Mouse (Mus musculus) embryonic facial prominence, embryonic 10.5 days (tissue): Measurements from ENCODE around the gene Ston2. TPM values are rescaled to one million over a fixed set of nuclear protein-coding genes. Genes with fewer than 3 reads are reported as not detected.
A peak's percentile ranks its signal among the peaks of the same experiment; 100 is the strongest.

Experiments used
- DNase-seq: peaks from one replicate; pipeline ENCODE4 v3.0.0-alpha.2; 2017; ENCODE audit warnings: low spot score
- H3K27ac ChIP-seq: fragments of 300-500 bp; sonication (generic); replicated peaks from 2 replicates; pipeline ENCODE4 v1.5.1; 2016; ENCODE audit warnings: mild to moderate bottlenecking
- H3K27me3 ChIP-seq: fragments of 300-500 bp; sonication (generic); replicated peaks from 2 replicates; pipeline ENCODE4 v1.6.1; 2016; ENCODE audit warnings: low read depth, mild to moderate bottlenecking; ENCODE audit not compliant: poor library complexity, severe bottlenecking
- H3K36me3 ChIP-seq: fragments of 300-500 bp; sonication (generic); replicated peaks from 2 replicates; pipeline ENCODE4 v1.6.1; 2016; ENCODE audit warnings: mild to moderate bottlenecking, moderate library complexity
- H3K4me1 ChIP-seq: fragments of 300-500 bp; sonication (generic); 2 replicates; pipeline ENCODE4 v1.6.1; 2016
- H3K4me3 ChIP-seq: fragments of 300-500 bp; sonication (generic); 2 replicates; pipeline ENCODE4 v1.5.1; 2016; ENCODE audit warnings: mild to moderate bottlenecking, moderate library complexity
- H3K9me3 ChIP-seq: fragments of 300-500 bp; sonication (generic); 2 replicates; pipeline ENCODE4 v1.6.1; 2016; ENCODE audit warnings: mild to moderate bottlenecking
- WGBS: fragments of 180-500 bp; shearing (Covaris S2); methylation state at CpG from one replicate; pipeline ENCODE4 v1.1.7; 2016; 5-methylcytosine and 5-hydroxymethylcytosine counted together
- polyA plus RNA-seq: library from polyadenylated mRNA; unstranded; fragments of >200 nt; fragmentation: Nextera tagmentation; extraction: Ambion mirVana; gene quantifications from 2 replicates; pipeline ENCODE4 v1.2.1, GENCODE M21; 2016

Ston2 gene
- polyA plus RNA-seq, 1 experiment from 2014 or later, result 7.0 TPM

DNA sequence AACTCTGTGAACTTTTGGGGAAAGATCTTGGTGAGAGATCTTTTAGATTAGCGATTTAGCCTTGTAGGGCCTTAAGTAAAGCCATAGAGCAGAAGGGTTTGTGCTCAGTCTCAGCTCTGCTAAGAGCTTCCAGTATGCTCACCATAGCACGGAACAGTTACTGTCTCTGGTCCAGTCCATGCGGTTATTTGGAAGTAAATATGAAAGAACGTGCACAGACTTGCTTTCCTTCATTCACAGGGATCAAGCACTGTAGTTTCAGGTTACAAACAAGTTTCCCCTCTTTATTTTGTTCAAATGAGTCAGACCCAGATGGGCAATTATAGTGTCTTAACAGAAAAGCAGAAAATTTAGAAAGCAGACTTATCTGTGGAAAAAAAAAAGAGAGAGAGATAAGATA is 125.3 kb downstream of the Ston2 start:
- no peak for DNase-seq
- 69% methylated on average over 4 of the region's 4 CpGs for WGBS

GRCm38 (mm10) chr12:91660640-91661417 is 127.4 kb downstream of the Ston2 start:
- WGBS, result 94% methylated on average over 12 of the region's 12 CpGs
- H3K9me3 ChIP-seq, result no peaks in the 10 kb centered on the region
- no peak for DNase-seq
- no peaks in the 10 kb centered on the region for H3K36me3 ChIP-seq
- H3K4me1 ChIP-seq, result 0 out of 2 replicates have a peak, but pooled peaks cover 10% of the 10 kb centered on the region
- no peaks in the 10 kb centered on the region for H3K27me3 ChIP-seq
- no peak overlapping the region for H3K27ac ChIP-seq
- no peak overlapping the region for H3K4me3 ChIP-seq

More for the DNA sequence above, 125.3 kb downstream of the Ston2 start:
- Histone ChIP-seq H3K27me3 (no peaks in the 10 kb centered on the region), H3K9me3 (no peaks in the 10 kb centered on the region), H3K27ac (no peak overlapping the region; the same call in 1 of the 2 replicates), H3K4me3 (no peak overlapping the region), H3K4me1 (0 out of 2 replicates have a peak, but pooled peaks cover 10% of the 10 kb centered on the region), H3K36me3 (no peaks in the 10 kb centered on the region)

DNA sequence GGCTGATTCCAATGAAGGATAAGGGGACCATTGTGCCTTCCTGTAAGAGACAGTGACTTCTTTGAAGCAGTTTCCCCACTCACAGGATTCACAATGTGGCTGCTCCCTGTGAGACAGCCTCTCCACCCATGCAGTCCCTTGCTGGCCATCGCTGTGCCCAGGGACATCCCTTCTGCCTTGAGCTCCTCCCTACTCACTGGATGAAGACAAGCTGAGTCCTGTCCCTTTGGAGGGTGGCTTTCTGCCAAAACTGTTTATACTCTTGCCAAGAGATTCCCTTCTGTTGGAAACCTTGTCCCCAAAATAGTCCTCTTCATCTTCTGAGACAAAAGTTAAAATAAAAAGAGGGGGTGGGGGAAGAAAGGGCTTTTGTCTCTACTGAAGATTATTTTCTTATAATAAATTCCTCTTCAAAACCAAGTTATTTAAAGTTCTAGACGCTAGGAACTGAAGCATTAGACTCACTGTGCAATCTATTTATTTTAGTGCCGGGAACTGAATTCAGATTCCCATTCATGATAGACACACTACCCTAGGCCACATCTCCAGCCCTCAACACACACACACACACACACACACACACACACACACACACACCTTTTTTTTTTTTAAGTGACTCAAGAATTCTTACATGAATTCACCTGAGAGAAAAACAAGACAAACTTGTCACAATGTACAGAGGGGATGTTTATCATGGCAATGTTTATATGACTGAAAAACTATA is 133.6 kb downstream of the Ston2 start:
- H3K4me3 ChIP-seq, result no peak overlapping the region
- no peaks in the 10 kb centered on the region for H3K9me3 ChIP-seq
- no peaks in the 10 kb centered on the region for H3K36me3 ChIP-seq
- no peaks in the 10 kb centered on the region for H3K27me3 ChIP-seq
- WGBS, result 84% methylated on average over 3 of the region's 3 CpGs
- peaks cover 3% of the 10 kb centered on the region; the same call in 1 of the 2 replicates for H3K4me1 ChIP-seq
- no peak overlapping the region for H3K27ac ChIP-seq
- DNase-seq, result no peak

GRCm38 (mm10) chr12:91648426-91648825 is 139.8 kb downstream of the Ston2 start:
- WGBS, result 96% methylated on average over 17 of the region's 17 CpGs
- Histone ChIP-seq H3K36me3 (peaks cover 27% of the 10 kb centered on the region), H3K27ac (no peak overlapping the region), H3K4me3 (no peak overlapping the region), H3K9me3 (no peaks in the 10 kb centered on the region), H3K4me1 (no peaks in the 10 kb centered on the region), H3K27me3 (no peaks in the 10 kb centered on the region)
- no peak for DNase-seq

- H3K27ac ChIP-seq, result no peak overlapping the region
- WGBS, result 87% methylated on average over 6 of the region's 6 CpGs
- peaks cover 27% of the 10 kb centered on the region for H3K36me3 ChIP-seq
- H3K9me3 ChIP-seq, result no peaks in the 10 kb centered on the region
- H3K4me1 ChIP-seq, result peaks cover 18% of the 10 kb centered on the region
- no peak for DNase-seq
- no peaks in the 10 kb centered on the region for H3K27me3 ChIP-seq
- no peak overlapping the region for H3K4me3 ChIP-seq
These were observed 142.6 kb downstream of the Ston2 start for GRCm38 (mm10) chr12:91645361-91646123.

GRCm38 (mm10) chr12:91643221-91643620 is 145.0 kb downstream of the Ston2 start:
- DNase-seq, result no peak
- Histone ChIP-seq H3K4me3 (no peak overlapping the region), H3K9me3 (no peaks in the 10 kb centered on the region), H3K27me3 (no peaks in the 10 kb centered on the region), H3K4me1 (peaks cover 18% of the 10 kb centered on the region), H3K36me3 (peaks cover 30% of the 10 kb centered on the region), H3K27ac (no peak overlapping the region)
- 85% methylated on average over 7 of the region's 7 CpGs for WGBS

GRCm38 (mm10) chr12:91642426-91643093 is 145.6 kb downstream of the Ston2 start:
- no peak for DNase-seq
- no peak overlapping the region for H3K4me3 ChIP-seq
- no peak overlapping the region for H3K27ac ChIP-seq
- H3K9me3 ChIP-seq, result no peaks in the 10 kb centered on the region
- WGBS, result 84% methylated on average over 12 of the region's 12 CpGs
- no peaks in the 10 kb centered on the region for H3K27me3 ChIP-seq
- H3K36me3 ChIP-seq, result peaks cover 24% of the 10 kb centered on the region
- H3K4me1 ChIP-seq, result peaks cover 18% of the 10 kb centered on the region

GRCm38 (mm10) chr12:91641631-91642141 is 146.5 kb downstream of the Ston2 start:
- Histone ChIP-seq H3K36me3 (peaks cover 15% of the 10 kb centered on the region; the same call in 1 of the 2 replicates), H3K4me3 (peak overlapping the region; percentile 42), H3K27ac (peak overlapping the region; percentile 7; the same call in 1 of the 2 replicates), H3K27me3 (no peaks in the 10 kb centered on the region), H3K4me1 (peaks cover 18% of the 10 kb centered on the region), H3K9me3 (no peaks in the 10 kb centered on the region)
- peak; percentile 56 for DNase-seq
- 23% methylated on average over 13 of the region's 13 CpGs for WGBS

GRCm38 (mm10) chr12:91641133-91641532 is 147.1 kb downstream of the Ston2 start:
- Histone ChIP-seq H3K4me1 (peaks cover 18% of the 10 kb centered on the region), H3K4me3 (peak overlapping the region; percentile 42; the same call in 1 of the 2 replicates), H3K9me3 (no peaks in the 10 kb centered on the region), H3K36me3 (peaks cover 14% of the 10 kb centered on the region; the same call in 1 of the 2 replicates), H3K27me3 (no peaks in the 10 kb centered on the region), H3K27ac (no peak overlapping the region)
- no peak for DNase-seq
- WGBS, result 57% methylated on average over 7 of the region's 7 CpGs

- no peaks in the 10 kb centered on the region for H3K27me3 ChIP-seq
- no peak overlapping the region for H3K27ac ChIP-seq
- WGBS, result 60% methylated on average over 7 of the region's 7 CpGs
- no peak overlapping the region for H3K4me3 ChIP-seq
- H3K36me3 ChIP-seq, result peaks cover 11% of the 10 kb centered on the region; the same call in 1 of the 2 replicates
- H3K4me1 ChIP-seq, result peaks cover 18% of the 10 kb centered on the region
- no peaks in the 10 kb centered on the region for H3K9me3 ChIP-seq
- DNase-seq, result peak; percentile 43
These were observed 147.5 kb downstream of the Ston2 start for GRCm38 (mm10) chr12:91640712-91641111.

DNA sequence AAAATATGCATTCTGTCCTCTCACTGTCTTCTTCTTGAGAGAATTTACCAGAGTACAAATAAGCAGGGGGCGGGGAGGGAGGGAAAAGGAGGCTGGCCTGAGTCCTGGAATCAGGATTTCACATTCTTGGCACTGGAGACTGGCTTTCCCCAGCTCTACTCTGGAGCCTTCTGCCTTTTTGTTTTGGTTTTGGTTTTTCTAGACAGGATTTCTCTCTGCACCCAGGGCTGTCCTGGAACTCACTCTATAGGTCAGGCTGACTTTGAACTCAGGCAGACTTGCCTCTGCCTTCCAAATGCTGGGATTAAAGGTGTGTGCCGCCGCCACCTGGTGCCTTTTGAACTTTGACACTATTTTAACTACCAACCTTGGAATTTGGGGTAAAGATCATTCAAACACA is 149.8 kb downstream of the Ston2 start:
- no peak overlapping the region for H3K4me3 ChIP-seq
- 80% methylated on average over 3 of the region's 3 CpGs for WGBS
- H3K27ac ChIP-seq, result no peak overlapping the region
- no peak for DNase-seq
- H3K9me3 ChIP-seq, result peaks cover 1% of the 10 kb centered on the region; the same call in 1 of the 2 replicates
- H3K36me3 ChIP-seq, result peaks cover 10% of the 10 kb centered on the region
- H3K27me3 ChIP-seq, result no peaks in the 10 kb centered on the region
- H3K4me1 ChIP-seq, result peaks cover 18% of the 10 kb centered on the region
